Mouse (Mus musculus) heart, adult 11 months (tissue): Measurements from ENCODE around the gene Pmvk.
A peak's percentile ranks its signal among the peaks of the same experiment; 100 is the strongest.

Source experiments
- DNase-seq: peaks from one replicate; pipeline ENCODE4 v3.0.0; 2022

Pmvk gene

DNA sequence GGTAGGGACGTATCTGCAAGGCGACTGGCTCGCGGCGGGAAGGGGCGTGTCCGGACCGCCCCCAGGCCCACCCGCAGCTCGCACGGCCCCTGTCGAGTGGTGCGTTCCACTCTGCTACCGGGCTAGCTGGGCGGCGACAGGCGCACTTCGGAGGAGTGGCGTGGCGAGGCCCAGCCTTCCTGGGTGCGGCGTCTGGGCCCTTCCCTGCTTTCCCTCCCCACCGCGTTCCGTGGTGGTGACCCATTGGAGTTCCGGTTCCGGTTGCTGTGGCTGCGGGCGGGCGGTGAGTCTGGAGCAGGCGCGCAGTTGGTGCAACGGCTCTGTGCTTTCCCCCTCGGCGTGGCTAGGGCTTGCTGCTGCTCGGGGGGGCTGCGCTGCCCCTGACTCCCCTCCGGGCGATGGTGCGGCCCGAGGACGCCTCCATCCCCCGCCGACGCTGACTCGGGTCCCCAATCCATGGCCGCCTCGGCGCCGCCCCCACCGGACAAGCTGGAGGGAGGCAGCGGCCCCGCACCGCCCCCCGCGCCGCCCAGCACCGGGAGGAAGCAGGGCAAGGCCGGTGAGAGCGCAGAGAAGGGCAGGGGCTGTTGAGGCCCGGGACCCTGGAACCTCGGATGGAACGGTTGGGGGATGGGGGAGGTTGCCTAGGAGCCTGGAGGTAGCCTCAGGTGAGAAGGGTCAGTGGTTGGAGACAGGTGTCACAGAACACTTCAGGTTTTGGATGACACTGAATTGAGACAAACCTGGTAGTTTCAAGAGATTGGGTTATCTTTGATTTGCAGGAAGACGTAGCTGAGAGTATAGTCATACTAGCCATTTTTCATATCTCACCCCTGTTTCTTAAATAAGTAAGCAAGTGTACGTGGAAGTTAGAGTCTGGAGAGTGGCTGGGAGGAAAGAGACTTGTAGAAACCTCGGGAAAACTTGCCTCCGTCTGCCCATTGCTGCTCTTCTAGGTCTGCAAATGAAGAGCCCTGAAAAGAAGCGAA is 23.9 kb upstream of the Pmvk start, which contains the start of gene Pygo2:
Gene Pygo2, plus strand, starts transcription at position 44 of the 989 bp plus-strand sequence.
- peak; percentile 100 for DNase-seq

- DNase-seq = peak; percentile 93
Measured at GRCm38 (mm10) chr3:89432606-89433005, 21.7 kb upstream of the Pmvk start.

GRCm38 (mm10) chr3:89434532-89434931 is 19.8 kb upstream of the Pmvk start:
- DNase-seq = no peak

- DNase-seq = peak; percentile 89
Measured at GRCm38 (mm10) chr3:89435041-89435440, 19.3 kb upstream of the Pmvk start.

DNA sequence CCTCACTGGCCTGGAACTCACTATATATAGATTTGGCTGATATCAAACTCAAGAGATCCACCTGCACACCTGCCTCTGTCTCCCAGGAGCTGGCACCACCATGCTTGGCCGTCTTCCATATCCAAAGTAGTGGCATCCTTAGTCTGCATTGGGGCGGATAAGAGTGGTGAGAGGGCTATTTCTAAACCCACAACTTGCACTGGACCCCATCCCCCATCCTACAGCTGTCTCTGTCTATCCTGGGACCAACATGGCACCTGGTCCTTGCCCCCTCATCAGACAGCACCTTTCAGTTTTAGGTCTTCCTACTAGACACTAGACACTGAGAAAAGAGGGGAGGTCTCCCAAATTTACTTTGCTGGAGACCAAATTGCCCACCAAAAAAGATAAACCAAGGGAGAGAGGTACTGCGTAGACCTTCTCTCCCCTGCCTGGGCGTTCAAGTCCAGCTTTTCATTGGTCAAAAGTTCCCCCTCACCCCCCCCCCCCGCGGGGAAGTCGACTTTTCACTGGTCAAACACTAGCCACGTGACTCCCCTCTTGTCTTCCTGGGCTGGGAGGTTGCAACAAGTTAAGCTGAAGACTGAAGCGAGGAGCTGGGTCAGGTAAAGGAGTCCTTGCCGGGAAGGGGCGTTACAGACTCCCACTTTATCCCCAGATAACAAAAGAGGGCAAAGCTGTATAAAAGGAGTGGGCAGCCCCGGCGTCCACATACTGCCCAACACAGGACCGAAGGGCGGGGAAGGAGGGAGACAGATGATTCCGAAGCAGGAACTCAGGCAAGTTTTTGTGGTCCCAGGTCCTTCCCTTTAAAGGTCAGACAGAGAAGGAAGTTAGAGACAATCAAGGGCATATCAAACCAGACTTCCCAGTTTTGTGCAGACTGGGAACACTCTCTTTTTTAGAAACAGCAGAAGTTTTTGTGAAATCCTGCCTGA is 17.9 kb upstream of the Pmvk start, which contains the start of gene Pbxip1:
Gene Pbxip1, plus strand, starts transcription at position 531 of the 938 bp plus-strand sequence.
- peak; percentile 99 for DNase-seq

DNA sequence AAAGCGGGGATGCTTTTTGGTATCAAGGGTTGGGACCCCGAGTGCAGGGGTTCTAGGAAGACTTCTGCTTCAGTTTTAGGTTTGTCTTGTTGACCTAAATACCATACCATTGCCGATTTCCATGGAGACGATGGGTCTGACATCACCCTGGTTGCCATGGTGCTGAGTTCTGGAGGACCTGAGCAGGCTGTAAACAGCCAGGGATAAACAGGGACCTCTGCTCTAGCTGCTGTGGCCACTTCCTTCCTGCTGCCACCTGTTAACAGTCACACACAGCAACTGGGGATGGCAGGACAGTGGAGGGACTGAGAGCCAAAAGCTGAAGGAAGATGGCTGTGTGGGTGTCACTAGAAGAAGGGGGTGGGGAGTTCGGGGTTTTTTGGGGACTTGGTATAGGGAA is 17.1 kb upstream of the Pmvk start:
- DNase-seq = peak; percentile 95

GRCm38 (mm10) chr3:89440691-89441090 is 13.7 kb upstream of the Pmvk start:
- DNase-seq = peak; percentile 92

DNA sequence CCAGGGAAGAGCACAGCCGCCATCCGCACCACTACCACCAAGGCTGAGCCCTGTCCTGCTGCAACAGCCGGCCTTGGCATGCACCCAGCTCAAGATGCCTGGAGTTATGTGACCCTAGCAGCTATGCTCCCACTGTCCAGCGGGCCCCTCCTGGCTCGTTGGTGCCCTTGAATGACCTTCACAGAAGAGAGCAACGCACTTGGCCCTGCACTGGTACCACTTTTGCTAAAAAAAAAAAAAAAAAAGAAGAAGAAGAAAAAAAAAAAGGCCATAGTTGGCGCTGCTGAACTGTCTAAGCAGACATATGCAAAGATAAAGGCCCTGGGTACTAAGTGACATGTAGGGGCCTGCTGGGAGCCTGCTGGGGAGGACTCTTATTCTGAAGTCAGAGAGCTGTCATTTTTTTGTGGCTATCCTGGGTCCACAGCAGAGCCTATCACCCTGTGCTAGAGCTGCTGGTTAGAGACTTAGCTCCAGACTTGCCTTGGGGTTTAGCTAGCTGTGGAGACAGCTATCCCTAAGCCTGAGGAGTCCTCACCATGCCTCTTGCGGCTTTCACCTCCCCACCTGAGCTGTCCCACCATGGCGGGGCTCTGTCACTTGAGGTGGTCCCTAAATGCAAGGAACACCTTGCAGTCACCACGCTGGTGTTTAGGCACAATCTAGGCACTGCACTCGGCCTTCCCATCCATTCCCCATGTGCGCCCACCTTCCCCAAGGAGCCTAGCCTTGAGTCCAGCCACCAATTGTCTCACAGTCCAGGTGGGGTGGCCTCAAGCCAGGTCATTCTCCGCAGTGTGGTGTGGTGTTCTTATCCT is 5.4 kb upstream of the Pmvk start:
- peak; percentile 93 for DNase-seq

GRCm38 (mm10) chr3:89449541-89449940 is 4.8 kb upstream of the Pmvk start:
- DNase-seq = peak; percentile 96

GRCm38 (mm10) chr3:89451916-89452315 is 2.4 kb upstream of the Pmvk start:
- no peak for DNase-seq

GRCm38 (mm10) chr3:89455786-89456285 is 1.5 kb downstream of the Pmvk start:
- DNase-seq = no peak

DNA sequence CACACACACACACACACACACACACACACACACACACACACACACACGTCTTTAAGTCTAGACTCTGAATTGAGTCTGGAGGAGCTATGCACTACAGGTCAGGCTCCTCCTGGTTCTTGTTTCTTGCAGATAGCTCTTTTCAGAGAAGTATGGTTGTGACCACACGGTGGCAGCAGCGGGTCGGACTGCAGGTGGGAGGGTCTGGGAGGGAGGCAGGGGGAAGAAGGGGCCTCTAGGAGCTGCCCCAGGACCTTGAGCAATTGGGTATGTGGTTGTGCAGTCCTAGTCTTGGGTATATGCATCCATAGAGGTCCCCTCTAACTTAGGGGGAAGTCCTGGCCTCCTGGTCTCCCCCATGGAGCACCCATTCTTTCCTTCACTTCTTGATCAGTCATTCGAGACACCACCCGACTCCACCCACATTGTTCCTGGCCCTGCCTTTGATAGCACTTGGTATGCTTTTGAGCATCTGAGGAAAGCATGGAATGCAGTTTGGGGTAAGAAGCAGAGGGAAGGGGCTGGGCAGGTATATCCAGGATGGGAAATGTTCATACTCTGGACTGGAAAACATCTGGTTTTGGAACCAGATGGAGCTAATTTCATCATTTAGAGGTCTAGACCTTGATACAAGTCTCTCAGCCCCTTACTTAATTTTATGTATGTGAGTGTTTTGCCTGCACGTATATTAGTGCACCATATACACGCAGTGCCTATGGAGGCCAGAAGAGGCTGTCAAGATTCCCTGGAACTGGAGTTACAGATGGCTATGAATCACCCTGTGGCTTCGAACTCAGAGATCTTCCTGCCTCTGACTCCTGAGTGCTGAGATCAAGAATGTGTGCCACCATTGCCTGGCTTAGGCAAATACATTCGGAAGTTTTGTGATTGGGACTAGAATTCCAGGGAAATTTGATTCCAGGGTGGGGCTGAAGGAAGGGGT is 2.7 kb downstream of the Pmvk start:
- peak; percentile 92 for DNase-seq

DNA sequence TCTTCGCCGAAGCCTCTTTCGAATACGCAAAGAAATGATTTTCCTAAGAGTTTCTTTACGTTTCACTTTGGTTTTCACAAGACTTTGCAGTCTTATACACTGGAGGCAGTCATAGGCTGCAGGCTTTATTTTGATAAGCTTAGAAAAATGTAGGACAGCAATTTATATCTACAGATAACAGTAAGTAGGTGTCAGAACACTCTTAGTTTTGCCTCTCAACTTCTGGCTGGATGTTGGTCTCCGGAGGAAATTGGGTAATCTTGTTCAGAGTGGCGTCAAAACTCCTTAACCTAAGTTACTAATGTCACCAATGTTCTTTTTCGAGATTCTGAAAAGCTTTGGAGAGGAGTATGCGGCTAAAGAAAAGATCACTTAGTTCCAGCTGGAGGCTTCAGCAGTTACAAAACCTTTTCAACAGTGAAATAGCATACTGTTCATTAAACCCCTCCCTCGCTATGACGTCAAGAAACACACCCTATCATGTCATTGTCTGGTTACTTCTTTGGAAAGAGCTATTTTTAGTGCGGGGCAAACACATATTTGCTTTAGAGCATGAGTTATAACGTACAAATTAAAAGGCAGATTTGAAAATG is 4.1 kb downstream of the Pmvk start:
- peak; percentile 92 for DNase-seq

DNA sequence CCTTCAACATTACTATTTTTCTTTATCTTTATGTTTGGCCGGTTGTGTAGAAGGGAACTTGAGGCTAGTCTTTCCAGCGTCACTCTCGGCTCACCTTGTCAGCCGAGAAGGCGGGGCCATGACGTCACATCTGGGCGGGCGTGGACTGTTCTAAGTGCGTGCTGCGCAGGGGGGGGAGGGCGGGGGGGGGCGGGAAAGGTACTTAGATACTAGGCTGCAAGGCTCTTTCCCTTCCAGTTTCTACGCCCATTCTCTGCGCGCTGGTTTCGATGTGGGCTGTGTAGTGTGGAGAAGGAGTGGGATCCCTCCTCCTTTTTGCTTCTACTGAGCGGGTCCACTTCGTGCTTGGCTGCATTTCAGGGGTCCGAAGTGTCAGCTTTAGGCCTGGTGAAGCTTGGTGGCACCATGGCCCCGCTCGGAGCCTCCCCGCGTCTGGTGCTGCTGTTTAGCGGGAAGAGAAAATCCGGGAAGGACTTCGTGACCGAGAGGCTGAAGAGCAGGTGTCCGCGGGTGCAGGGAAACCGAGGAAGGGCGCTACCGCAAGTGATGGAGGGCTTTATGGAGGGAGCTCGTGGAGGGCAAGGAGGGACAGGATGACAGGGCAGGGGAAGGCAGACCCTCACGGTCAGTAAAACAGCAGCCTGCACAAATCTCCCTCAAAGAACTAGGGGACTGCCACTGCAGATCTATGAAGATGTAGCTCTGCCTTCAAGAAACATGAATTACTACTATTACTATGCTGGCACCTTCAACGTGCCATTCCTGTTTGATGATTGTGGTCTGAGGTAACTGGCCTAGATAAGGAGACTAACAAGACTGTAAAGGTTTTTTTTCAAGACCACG is 4.8 kb downstream of the Pmvk start:
- peak; percentile 98 for DNase-seq

DNA sequence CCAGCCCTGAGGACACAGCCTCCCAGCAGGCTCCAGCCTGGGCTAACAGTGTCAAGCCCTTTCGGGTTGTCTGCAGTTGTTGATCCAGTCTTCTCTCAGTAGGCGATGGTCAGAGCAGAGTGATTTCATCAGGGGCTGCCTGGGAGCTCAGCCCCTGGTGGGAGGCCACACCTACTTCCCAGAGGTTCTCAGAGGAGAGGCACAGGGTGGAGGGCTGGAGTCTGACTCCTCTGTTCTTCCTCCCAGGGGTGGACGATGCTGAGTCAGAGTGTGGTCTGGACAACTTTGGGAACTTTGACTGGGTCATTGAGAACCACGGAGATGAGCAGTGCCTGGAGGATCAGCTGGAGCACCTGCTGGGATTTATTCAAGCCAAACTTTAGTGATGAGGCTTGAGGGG is 13.9 kb downstream of the Pmvk start:
- DNase-seq = no peak

- DNase-seq = no peak
Measured at GRCm38 (mm10) chr3:89472280-89472679, 17.9 kb downstream of the Pmvk start.

DNA sequence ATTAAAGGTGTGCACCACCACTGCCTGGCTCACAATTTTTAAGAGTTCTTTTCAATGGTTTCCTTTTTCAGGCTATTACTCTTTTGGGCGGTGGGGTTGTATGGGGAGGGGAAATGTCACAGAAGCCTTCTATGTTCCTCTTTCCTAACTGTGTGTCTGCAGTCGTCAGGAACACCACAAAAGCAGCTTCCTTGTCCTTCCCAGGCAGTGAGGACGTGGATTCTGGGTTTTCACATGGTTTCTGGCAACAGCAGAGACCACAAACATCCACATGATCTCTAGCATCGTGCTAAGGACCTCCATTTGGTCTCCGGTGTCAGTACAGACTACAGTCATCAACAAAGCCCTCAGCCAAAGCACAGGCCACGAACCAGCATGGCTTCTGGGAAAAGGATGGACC is 19.5 kb downstream of the Pmvk start:
- no peak for DNase-seq

- no peak for DNase-seq
Measured at GRCm38 (mm10) chr3:89479055-89479454, 24.7 kb downstream of the Pmvk start.

DNA sequence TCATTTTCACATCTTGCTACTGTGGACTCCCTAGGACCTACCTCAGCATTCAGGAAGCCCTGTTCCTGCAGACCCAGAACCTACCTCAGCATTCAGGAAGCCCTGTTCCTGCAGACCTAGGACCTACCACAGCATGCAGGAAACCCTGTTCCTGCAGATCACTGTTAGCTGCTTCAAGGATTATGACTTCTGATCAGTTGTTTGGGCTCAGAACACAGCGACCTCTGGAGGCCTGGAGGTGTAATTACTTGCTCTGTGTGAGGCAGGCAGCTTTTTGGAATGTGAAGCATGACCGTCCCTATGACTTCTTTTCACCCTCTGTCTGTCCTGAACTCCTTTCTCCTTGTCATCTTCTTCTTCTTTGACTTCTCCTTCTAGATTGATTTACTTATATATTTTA is 27.1 kb downstream of the Pmvk start:
- no peak for DNase-seq

DNA sequence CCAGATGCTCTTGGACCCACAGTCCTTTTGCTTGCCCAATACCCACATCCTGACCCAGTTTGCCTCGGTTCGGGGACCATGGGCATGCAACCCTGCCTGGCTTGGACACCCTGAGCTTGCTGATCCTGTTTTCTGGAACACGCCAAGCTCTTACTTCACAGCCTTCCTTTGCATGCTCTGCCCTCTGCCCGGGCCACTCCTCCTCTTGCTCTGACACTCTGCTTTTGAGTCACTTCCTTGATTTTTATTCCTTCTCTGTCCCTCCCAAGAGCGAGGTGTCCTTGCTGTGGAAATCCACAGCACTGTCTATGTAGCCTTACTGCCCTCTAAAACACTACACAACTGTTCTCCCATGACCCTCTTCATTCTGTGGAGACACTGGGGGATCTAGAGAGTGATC is 27.9 kb downstream of the Pmvk start:
- no peak for DNase-seq
